8 mouse cellular contexts compared by ENCODE assay signal in genomic region chr2:91649152-91649551, GRCm38 (mm10). TPM values are rescaled to one million over a fixed set of nuclear protein-coding genes. Genes with fewer than 3 reads are reported as not detected.
DNase-seq lines count a peak whose midpoint lies in the region; ATAC-seq lines count a peak whose summit lies in the region.

No protein-coding gene starts in this region.

- peaks cover 45% of the 10 kb centered on the region for H3K36me3 ChIP-seq in lung, embryonic 15.5 days
- H3K36me3 ChIP-seq in hindbrain, embryonic 12.5 days = peaks cover 50% of the 10 kb centered on the region
- H3K36me3 ChIP-seq in midbrain, embryonic 15.5 days (replicated peaks) = peaks cover 31% of the 10 kb centered on the region

- no peak for DNase-seq in lung, postnatal 10 days
- DNase-seq in cerebellum, postnatal 14 days = peak; percentile 30
- DNase-seq in adrenal gland, adult 8-10 months = no peak
- no peak for DNase-seq in adrenal gland, postnatal 25 days
- DNase-seq in gastrocnemius, postnatal 36 days = no peak

- peak overlapping the region; percentile 71 for H3K4me3 ChIP-seq in lung, embryonic 15.5 days
- H3K4me3 ChIP-seq in hindbrain, embryonic 12.5 days = peak overlapping the region; percentile 91
- H3K4me3 ChIP-seq in midbrain, embryonic 15.5 days = peak overlapping the region; percentile 89

- peak overlapping the region; percentile 89 for H3K27ac ChIP-seq in lung, embryonic 15.5 days
- H3K27ac ChIP-seq in hindbrain, embryonic 12.5 days = peak overlapping the region; percentile 76
- H3K27ac ChIP-seq in midbrain, embryonic 15.5 days = peak overlapping the region; percentile 87

- H3K4me2 ChIP-seq in lung, embryonic 15.5 days = peak overlapping the region; percentile 90
- H3K4me2 ChIP-seq in hindbrain, embryonic 12.5 days (replicated peaks) = peak overlapping the region; percentile 91
- H3K4me2 ChIP-seq in midbrain, embryonic 15.5 days = peak overlapping the region; percentile 100

- peaks cover 27% of the 10 kb centered on the region for H3K4me1 ChIP-seq in lung, embryonic 15.5 days
- H3K4me1 ChIP-seq in hindbrain, embryonic 12.5 days = peaks cover 20% of the 10 kb centered on the region
- peaks cover 39% of the 10 kb centered on the region for H3K4me1 ChIP-seq in midbrain, embryonic 15.5 days

- H3K9me3 ChIP-seq in lung, embryonic 15.5 days = no peaks in the 10 kb centered on the region
- H3K9me3 ChIP-seq in hindbrain, embryonic 12.5 days (replicated peaks) = no peaks in the 10 kb centered on the region
- H3K9me3 ChIP-seq in midbrain, embryonic 15.5 days = no peaks in the 10 kb centered on the region

- intact Hi-C loops in gastrocnemius, postnatal 36 days (cut with DNase I) = no loop called here

- WGBS in lung, embryonic 15.5 days = 2% methylated on average over 15 of the region's 15 CpGs
- WGBS in hindbrain, embryonic 12.5 days = 4% methylated on average over 15 of the region's 15 CpGs
- 2% methylated on average over 15 of the region's 15 CpGs for WGBS in midbrain, embryonic 15.5 days

- peak overlapping the region; percentile 75 for H3K9ac ChIP-seq in lung, embryonic 15.5 days
- peak overlapping the region; percentile 97 for H3K9ac ChIP-seq in hindbrain, embryonic 12.5 days
- H3K9ac ChIP-seq in midbrain, embryonic 15.5 days = peak overlapping the region; percentile 92

- no peaks in the 10 kb centered on the region for H3K27me3 ChIP-seq in lung, embryonic 15.5 days
- no peaks in the 10 kb centered on the region for H3K27me3 ChIP-seq in hindbrain, embryonic 12.5 days
- H3K27me3 ChIP-seq in midbrain, embryonic 15.5 days (replicated peaks) = no peaks in the 10 kb centered on the region

- no peak for ATAC-seq in lung, embryonic 15.5 days (ENCODE audit: borderline replicate concordance, extremely low read depth, low FRiP score, low TSS enrichment)
- no peak; the same call in 1 of the 2 replicates for ATAC-seq in hindbrain, embryonic 12.5 days (ENCODE audit: low FRiP score)
- ATAC-seq in midbrain, embryonic 15.5 days (replicated peaks) = peak; percentile 18; the same call in 1 of the 2 replicates

RNA-seq across cellular contexts. Expression of gene Zfp408, which starts 0.4 kb away (rescaled TPM):
- 10.9 and 11.1 TPM in 2 replicates for polyA plus RNA-seq in lung, embryonic 15.5 days (2015; fragmentation: Nextera tagmentation; extraction: Ambion mirVana)
- polyA plus RNA-seq in hindbrain, embryonic 12.5 days (2016; fragmentation: Nextera tagmentation; extraction: Ambion mirVana) = 11.6 and 13.0 TPM in 2 replicates
- polyA plus RNA-seq in midbrain, embryonic 15.5 days (2015; fragmentation: Nextera tagmentation; extraction: Ambion mirVana) = 15.3 and 18.3 TPM in 2 replicates
- total RNA-seq in adrenal gland, adult 8-10 months (2022) = 10 to 100 TPM; 10.2 to 22.4 (median 15.1) TPM
- total RNA-seq in adrenal gland, postnatal 25 days (2021) = 14.5 and 15.5 TPM in 2 replicates
- 1 to 10 TPM; 1.8 to 3.3 TPM for total RNA-seq in gastrocnemius, postnatal 36 days (2021)

RNA-seq across cellular contexts. Expression of gene Arhgap1, which starts 0.5 kb away (rescaled TPM):
- 134 and 142 TPM in 2 replicates for polyA plus RNA-seq in lung, embryonic 15.5 days (2015; fragmentation: Nextera tagmentation; extraction: Ambion mirVana)
- polyA plus RNA-seq in hindbrain, embryonic 12.5 days (2016; fragmentation: Nextera tagmentation; extraction: Ambion mirVana) = 93.6 and 98.3 TPM in 2 replicates
- polyA plus RNA-seq in midbrain, embryonic 15.5 days (2015; fragmentation: Nextera tagmentation; extraction: Ambion mirVana) = 97.9 and 99.9 TPM in 2 replicates
- total RNA-seq in adrenal gland, adult 8-10 months (2022) = 10 to 100 TPM; 64.3 to 82.4 (median 73.8) TPM
- total RNA-seq in adrenal gland, postnatal 25 days (2021) = 58.7 and 68.6 TPM in 2 replicates
- 1 to 10 TPM; 6.4 to 7.1 TPM for total RNA-seq in gastrocnemius, postnatal 36 days (2021)

RNA-seq across cellular contexts. Expression of gene F2, which starts 12.9 kb away (rescaled TPM):
- polyA plus RNA-seq in lung, embryonic 15.5 days (2015; fragmentation: Nextera tagmentation; extraction: Ambion mirVana) = 0.66 and 2.5 TPM in 2 replicates
- 0.20 and 0.23 TPM in 2 replicates for polyA plus RNA-seq in hindbrain, embryonic 12.5 days (2016; fragmentation: Nextera tagmentation; extraction: Ambion mirVana)
- 0.21 and 0.33 TPM in 2 replicates for polyA plus RNA-seq in midbrain, embryonic 15.5 days (2015; fragmentation: Nextera tagmentation; extraction: Ambion mirVana)
- total RNA-seq in adrenal gland, adult 8-10 months (2022) = under 1 TPM in 3 of 4 experiments, not detected in 1; 0.18 to 0.51 (median 0.46) TPM
- total RNA-seq in adrenal gland, postnatal 25 days (2021) = 0.15 and 13.7 TPM in 2 replicates
- under 1 TPM in 1 of 2 experiments, not detected in 1; 0.46 TPM for total RNA-seq in gastrocnemius, postnatal 36 days (2021)

Comparison
In these comparisons a context has a peak if more than half of its experiments do, and no peak if none do; other contexts are left out.
1. DNase-seq: peak in cerebellum, postnatal 14 days (2 of 2); none in lung, postnatal 10 days (single experiment), adrenal gland, adult 8-10 months (single experiment), adrenal gland, postnatal 25 days (single experiment) and gastrocnemius, postnatal 36 days (0 of 2).
2. Peak in every context shown above with its lines, with median percentiles within 50 percentile points of each other: H3K27ac ChIP-seq, H3K4me2 ChIP-seq, H3K4me3 ChIP-seq and H3K9ac ChIP-seq.